Mouse (Mus musculus) testis, postnatal 14 days (tissue): ENCODE measurements around the gene Celf2.
"Not testable (repeated sequence)": the region's sequence is repeated elsewhere in the genome, so short reads cannot be mapped to it uniquely, and the experiment has no call there.

Experiments
- DNase-seq: peaks from one replicate; pipeline ENCODE4 v3.0.0; 2021; ENCODE audit warnings: low spot score

Celf2 gene

DNA sequence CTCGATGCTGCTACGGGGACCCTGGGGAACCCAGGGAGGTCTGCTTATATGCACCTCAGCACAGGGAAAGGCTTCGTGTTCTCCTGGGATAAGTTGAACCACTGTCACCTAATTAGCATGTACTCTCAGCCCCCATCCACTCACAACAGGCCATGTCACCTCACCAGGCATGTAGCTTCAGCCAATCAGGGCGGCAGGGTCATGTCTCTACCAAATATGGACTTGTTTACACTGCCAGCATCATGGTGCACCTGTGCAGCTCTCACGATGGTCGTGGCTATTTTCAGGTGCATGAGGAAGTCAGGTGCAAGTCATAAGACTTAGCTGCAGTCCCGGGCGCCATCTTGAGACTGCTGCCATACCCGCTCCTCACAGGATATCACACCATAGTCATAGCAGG is at the start of gene Celf2:
TSS of gene Celf2 (minus strand) at position 101 of the 400 bp plus-strand sequence.
- DNase-seq: not testable (repeated sequence)

DNA sequence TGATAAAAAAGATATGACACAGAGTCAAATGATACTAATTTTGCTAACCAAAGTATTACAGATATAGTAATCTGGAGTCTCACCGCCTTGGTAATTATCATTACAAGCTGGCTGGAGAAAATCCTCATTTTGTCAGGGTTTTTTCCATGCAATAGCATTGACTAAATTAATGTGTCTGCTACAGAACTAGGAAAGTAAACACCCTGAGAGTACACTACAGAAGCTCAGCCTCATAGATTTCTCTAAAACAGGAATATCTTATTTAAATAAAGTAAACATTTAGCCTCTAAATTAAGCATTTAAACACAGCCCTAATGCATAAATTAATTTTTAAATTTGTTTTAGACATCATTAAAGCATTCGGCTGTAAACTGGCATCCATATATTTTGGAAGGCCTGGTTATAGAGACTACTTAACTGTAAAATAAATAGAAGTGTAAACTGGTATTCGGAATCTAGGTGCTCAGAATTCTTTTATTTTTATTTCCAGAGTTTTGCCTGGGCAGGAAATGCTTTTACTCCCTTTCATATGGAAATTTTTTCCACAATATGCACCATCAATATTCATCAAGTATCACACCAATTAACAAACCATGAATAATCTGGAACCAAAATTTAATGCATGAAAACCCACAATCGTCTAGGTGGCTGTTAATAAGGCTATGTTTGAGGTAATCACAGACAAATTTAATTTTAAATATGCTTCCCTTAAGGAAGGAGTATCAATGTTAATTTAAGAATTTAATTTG is 46.0 kb upstream of the Celf2 start:
- no peak for DNase-seq

DNA sequence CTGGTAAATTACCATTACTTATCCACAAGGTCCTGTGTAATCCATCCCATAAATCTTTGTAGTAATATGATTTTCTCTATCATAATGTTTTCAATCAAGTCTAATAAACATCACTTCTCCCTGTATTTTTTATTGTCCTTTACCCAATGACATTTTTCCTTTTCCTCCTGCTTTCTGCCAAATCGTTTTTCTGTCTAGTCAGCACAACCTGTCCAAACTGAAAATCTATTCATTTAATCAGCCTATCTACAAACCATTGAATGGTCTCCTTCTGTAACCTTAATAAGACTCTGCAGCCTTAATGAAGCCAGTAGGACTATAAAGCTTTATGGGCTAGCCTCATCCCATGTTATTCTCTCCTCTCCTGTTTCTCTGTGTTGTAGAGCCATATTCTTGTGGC is 45.2 kb upstream of the Celf2 start:
- no peak for DNase-seq

DNA sequence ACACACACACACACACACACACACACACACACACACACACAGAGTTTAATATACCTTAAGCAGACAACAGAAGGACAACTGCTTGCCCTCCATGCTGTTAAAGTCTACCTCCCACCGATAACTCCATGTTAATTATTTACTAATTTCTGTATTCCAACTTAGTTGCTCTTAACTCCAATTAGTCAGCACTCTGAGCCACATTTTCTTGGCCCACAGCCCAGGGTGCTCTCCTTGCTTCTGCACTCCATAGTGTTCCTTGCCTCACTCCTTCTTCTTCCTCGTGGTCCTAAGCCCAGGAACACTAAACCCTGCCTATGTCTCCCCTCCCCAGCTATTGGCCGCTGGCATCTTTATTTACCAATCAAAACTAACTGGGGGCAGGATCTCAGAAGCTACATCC is 43.5 kb upstream of the Celf2 start:
- DNase-seq: no peak

DNA sequence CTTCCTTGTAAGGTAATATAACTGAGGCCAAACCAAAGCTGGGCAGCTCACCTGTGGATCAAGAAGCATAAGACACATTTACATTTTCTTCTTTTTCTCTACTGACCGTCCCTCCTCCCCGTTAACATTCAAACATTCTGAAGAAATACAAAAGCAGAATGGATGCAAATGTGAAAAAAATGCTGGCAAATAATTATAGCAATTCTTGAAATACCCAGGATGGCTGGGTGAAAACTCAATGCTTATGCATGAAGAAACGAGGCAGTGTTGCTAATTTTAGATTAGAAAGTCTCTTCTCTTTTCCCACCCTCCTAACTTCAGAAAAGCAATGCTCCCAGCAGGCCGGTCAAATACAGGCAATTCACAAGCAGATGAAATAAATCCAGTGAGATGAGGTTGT is 39.5 kb upstream of the Celf2 start:
- no peak for DNase-seq

DNA sequence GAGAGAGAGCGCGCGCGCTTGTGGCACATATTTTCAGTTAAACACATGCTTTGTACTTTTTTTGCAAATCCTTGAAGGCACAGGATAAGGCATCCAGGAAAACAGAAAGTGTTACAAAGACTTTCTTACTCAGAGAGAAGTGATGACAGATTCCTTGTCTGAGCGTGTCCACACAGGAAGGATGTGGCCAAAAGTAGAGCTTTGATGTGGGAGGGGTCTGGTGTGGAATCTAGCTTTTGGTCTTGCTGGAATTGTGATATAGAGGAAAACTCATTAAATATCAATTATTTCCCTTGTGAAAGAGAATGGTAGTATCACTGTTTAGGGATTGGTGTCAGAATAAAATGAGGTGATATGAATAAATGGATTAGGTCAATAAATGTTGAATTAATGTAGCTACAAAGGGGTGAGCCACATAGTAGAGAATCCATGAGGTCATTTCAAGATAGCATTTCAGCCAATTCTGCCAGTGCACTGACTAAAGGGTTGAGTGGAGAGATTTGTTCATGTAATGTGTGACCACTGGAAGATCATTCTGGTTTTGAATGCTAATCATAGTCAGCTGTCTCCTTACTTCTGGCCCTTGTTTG is 25.3 kb upstream of the Celf2 start:
- no peak for DNase-seq

DNA sequence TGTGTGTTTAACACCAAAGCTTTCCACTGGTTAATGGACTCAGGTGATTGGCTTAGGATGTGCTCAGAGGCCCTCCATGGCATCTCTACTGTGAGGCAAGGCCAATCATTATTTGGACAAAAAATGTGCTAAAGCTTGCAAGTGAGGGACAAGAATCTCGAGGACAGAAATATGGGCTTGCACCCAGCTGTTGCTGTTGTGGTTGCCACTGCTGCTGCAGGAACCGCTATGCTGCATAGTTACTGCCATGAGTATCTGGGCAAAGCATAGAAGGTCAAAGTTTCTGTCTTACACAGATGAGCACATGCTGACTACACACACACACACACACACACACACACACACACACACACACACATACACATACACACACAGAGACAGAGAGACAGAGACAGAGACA is 24.8 kb upstream of the Celf2 start:
- DNase-seq: no peak

DNA sequence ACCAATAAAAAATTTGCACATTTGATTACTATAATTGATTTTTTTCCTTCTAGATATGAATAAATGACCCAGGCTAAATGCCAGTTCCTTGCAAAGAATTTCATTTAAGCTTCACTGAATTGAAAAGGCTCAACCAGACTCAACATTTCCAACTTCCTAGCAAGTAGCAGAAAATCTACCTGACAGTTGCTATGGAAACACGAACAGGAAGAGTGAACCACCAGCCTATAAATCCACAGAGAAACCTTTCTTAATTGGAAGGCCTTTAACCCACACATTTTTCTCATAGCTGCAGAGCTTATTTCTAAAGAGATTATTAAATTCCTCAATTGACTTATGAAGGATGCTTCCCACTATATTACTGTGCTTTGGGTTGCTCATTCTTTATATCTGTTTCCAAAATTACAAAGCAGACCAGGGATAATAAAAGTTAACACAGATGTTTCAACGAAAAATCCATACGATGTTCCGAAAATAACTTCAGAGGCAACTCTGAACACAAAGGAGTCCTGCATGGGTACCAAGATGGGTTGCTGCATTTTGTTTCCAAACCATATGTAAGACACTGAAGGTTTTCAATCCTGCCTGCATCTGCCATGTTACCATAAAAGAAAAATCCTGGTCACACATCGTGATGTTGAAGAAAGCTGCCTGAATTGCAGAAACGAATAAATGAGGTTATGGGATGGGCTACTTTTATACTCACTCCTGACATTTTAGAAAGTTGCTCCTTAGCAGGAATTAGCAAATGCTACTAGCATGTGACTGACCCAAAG is 22.0 kb upstream of the Celf2 start:
- no peak for DNase-seq

DNA sequence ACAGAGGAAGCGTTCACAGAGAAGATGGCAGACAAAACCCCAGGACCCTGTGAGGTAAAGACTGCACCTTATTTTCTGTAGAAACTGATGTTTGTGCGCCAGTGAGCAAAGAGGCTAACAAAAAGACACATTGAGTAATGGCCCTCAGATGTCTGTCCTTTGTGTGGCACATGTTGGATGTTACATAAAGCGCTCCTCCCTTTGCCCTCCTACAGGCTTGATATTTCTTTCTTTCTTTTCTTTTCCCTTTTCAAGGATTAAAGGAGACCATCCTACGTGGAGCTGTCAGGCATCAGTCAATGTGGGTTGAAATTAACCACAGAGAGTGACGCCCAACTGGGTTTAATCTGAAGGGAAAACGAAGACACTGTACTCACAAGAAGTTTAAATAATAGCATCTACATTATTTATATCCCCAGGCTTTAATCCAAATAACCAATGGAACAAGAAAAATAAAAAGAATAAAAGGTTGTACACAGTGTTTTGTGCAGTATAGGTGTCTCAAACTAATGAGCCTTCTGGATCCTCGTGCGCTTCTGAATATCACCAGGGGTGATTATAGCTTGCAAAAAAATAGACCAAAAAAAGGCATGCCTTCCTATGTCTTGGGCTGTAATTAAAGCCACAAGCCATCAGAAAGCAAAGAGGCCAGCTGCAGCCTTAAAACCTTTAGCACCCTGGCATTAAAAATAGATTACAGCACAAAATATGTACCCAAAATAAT is 21.3 kb upstream of the Celf2 start:
- no peak for DNase-seq

DNA sequence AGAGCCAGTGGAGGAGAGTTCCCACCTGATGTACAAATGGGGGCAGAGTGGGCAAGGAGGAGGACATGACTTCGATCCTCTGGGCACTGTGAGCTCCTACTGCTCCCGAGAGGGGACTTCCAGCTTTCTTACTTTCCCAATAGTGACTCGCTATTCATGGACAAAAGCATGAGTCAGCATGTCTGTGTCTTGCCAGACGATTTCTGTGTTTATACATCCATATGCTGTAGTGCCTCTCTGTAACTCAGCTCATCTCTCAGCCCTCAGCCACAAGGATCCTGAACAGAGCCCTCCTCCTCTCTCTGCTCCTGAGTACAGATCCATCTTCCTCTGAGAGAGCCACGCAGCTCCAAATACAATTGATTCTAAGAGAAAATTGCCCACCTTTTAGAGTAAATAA is 20.3 kb upstream of the Celf2 start:
- DNase-seq: no peak

DNA sequence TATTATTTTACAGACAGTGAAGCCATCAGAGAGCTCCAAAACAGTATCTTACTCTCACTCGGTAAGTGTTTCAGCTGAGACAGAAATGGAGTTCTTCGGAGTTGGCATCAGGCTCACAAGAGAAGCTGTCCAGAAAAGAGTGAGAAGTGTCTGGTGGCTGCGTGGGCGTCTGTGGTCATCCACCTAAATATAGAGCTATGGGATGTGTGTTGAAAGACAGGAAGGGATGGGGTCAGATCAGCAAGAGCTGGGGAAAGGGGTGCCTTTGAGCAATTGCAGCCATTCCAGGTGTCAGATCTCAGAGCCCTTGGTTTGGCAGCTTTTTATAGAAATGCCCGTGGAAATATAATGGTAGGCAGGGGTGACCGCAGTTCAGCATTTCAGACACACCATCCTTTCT is 17.3 kb upstream of the Celf2 start:
- DNase-seq: no peak

DNA sequence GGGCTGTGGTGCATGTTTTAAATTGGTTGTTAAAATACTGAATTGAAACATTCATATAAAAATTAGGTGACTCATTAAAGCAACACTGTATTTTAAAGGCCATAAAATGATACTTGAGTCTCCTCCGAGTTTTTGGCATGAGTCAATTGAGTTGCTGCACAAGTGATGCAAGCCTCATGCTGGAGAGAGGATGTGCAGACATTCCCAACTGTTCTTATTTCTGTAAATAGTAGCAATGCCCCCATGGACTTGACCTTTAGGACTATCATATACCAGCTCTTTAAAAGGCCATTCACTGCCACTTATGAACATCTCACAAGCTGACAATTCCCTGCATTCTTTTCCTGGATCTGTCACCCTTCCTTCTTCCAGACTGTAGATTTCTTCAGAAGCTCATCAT is 10.1 kb upstream of the Celf2 start:
- DNase-seq: no peak

DNA sequence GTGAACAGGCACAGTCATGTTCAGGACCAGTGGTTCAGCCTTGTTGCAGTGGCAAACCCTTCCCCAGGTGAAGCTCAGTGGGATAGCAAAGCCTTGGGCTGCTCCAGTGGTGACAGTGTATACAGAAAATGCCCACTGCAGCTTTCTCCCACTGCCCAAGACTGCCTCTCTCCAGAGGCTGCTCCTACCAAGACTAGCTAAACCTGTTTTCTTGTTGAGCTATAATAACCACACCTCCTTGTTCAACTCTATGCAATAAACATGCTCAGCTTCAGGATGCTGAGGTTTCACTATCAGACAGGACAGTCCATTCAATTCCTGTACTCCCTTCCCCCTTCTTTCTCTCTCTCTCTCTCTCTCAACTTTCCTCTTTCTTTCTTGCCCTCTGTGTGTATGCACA is 15.9 kb downstream of the Celf2 start:
- no peak for DNase-seq

DNA sequence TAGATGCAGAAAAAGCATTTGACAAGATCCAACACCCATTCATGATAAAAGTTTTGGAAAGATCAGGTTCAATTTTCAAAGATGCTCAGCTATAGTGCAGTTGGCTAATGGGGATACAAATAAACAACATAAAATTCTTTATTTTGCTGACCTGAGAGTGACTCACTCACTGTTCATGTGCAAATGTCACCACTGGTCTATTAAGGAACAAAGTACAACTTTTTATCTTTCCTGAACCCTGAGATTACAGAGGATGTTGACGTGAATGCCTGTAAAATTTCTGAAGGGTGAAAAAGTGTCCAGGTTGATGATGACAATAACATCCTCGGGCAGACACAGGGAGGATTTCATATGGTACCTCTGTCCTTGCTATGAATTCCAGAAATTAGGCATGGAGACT is 24.4 kb downstream of the Celf2 start:
- no peak for DNase-seq

DNA sequence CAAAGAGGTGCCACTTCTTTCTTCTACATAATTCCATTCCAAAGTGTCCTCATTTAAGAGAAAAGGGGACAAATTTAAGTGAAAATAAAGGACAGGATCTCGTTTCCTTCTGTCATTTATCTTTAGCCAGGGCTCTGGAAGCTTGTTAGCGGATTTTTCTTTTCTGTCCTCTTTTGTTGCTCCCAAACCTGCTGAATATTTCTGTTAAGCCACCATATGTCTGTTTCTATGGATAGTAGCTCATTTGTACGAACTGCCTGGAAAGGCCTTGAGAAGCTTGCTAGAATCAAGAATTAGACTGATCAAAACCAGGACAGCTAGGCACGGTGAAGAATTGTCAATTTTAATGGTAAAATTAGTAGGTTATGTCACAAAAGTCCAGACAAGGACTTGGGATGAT is 27.3 kb downstream of the Celf2 start:
- no peak for DNase-seq

DNA sequence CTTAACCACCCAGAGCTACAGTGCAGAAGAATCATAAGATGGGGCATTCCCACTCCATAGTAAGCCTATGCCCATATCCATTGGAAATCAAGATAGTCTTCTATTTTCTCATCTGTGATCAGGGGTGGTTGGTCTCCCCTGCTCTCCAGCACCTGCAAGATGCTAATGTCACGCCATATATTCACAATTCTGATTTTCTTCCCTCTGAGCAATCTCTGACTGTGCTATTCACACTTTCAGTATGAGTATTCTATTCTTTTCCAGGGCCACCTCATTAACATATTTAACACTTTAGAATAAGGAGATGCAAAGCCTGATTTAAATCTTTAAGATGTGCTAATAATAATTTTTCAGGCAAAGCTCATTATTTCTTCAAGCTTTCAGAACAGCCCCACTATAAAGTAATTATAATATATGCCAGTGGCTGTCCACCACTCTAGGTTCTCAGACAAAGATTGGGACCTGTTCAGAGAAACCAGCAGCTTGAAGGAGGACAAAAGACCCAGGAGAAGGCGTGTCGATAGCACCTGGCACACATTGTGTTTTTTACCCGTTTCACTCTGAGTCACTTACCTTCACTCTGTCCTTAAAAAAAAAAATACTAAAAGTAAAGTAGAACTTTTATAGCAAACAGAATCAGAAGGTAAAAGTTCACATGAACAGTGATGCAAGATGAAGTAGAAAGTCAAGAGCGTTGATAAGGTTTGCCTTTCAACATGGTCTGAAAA is 48.9 kb downstream of the Celf2 start:
- no peak for DNase-seq

DNA sequence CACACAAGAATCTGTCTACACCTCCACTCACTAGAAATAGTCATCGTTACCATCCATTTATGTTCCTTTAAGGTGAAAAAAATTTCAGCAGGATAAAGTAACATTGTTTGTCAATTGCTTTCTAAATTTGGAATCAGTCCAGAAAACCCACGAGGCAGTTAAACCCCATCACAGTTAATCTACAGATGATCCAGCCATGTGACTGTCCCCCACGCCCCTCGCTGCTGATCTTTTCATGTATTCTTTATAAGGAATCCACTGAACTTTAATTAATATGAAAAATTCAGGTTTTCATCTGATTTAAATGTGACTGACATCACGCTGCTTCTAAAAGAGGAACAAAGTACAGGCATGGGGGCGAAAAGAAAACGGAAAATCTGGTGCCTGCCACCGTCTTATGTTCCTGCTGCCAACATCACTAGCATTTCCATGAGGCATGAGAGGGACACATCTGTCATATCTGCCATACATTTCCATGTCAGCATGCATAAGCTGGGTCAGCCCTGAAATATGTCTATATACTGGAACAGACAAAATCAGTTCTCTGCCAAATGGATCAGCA is 70.6 kb downstream of the Celf2 start:
- DNase-seq: no peak

DNA sequence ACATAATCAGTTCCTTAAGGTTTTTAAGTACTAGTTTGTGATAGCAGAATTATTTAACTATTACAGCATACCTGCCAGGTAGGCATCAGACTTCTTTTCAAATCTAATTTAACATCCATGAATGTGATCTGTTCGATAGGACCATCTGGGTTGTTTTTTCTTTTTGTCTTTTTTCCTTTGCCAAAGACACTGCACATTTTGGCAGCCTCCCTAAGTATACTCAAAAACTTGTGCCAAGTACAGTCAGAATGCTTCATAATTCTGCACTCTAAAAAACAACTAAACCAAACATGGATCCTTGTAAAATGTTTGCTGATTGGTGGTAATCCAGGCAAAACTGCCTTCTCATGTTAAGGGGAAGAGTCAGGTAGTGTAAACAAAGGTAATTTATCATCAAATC is 82.9 kb downstream of the Celf2 start:
- DNase-seq: no peak

DNA sequence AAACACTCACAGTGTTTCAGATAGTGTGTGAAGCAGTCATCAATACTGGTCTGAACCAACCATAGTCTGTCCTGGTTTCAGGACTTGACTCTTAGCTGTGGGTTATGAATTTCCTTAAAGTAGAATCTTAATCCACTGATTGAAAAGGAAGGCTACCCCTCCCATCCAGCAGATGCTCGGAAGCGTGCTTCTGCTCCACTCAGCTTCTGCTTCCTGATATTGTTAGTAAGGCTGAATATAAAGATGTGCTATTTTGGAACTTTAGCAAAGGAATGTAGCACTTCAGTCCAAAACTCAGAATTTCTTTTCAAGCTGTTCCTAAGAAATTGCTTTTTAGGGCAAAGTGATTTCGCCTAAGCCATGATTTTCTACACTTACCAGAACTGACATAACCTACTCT is 108.8 kb downstream of the Celf2 start:
- DNase-seq: no peak

DNA sequence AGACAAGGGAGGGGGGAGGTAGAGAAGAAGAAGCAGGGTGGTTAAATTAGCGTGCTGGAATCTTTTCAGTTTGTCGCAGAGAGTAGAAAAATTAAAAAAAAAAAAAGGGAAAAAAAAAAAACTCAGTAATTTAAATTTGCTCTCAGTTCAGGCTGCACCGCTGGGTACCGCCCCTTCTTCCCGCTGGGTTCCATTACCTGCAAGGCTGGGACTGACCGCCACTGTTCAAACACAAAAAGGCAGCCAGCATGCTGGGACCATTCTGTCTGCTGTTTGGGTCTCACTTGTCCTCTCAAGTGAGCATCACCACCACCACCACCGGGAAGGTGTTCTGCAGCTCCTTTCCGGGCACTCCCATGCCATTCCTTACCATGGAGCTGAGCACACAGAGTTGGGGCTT is 113.4 kb downstream of the Celf2 start:
- DNase-seq: no peak

DNA sequence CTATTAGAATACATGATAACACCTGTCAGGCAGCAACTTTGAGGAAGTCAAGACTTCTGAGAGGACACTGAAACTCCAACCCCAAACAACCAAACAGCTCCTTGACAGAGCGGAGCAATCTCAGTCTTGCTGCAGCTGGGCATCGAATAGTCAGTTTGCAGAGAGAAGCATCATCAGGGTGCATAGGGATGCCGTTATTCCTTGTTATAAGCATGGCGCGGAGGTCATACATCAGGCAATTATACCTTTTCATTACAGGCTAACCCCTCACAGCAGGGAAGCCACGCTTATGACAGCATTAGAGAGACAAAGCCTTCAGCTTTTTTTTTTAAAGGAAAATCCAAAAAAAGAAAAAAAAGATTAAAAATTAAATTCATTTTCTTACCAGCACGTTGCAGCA is 113.9 kb downstream of the Celf2 start:
- no peak for DNase-seq

DNA sequence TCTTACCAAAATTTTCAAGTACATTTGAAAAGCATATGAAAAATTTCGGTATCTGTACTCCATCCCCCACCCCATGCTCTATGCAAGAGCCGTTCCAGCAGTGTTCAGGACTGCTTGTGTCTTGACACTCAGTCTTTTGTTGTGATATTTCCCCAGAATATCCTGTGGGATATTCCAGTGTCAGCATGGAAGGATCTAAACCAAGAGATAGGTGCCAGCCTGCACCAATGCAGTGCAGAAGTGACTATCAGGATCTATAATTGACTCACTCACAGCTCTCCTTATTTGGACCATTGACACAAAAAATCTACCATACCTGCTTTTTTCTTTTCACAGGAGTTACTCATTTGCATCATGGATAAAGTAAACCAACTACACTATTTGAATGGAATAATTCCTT is 116.9 kb downstream of the Celf2 start:
- DNase-seq: no peak
